Mouse (Mus musculus): ENCODE measurements around the gene Kdm4d. TPM values are rescaled to one million over a fixed set of nuclear protein-coding genes. Genes with fewer than 3 reads are reported as not detected.
A peak's percentile ranks its signal among the peaks of the same experiment; 100 is the strongest.
"Not testable (repeated sequence)": the region's sequence is repeated elsewhere in the genome, so short reads cannot be mapped to it uniquely, and the experiment has no call there.

Kdm4d gene
- total RNA-seq (2021), result not detected
- long read RNA-seq, experiment 1, result 0 reads
- long read RNA-seq, experiment 2, result 0 reads

- DNase-seq, result peak; percentile 97 to 98
Measured at GRCm38 (mm10) chr9:14500023-14500915, at the start of gene Kdm4d, which contains the start of gene Cwc15. Kdm4d (minus strand) TSS chr9:14500482. Cwc15 (plus strand) TSS chr9:14500617.

GRCm38 (mm10) chr9:14548366-14548761, 48.1 kb upstream of the Kdm4d start:
- no peak for DNase-seq

GRCm38 (mm10) chr9:14547584-14548365, 47.5 kb upstream of the Kdm4d start:
- DNase-seq, result peak; percentile 28 to 52

GRCm38 (mm10) chr9:14544034-14544757, 43.9 kb upstream of the Kdm4d start:
- no peak for DNase-seq

- DNase-seq, result no peak
Measured at GRCm38 (mm10) chr9:14534833-14535456, 34.7 kb upstream of the Kdm4d start.

GRCm38 (mm10) chr9:14533659-14534058, 33.4 kb upstream of the Kdm4d start:
- DNase-seq, result no peak

GRCm38 (mm10) chr9:14532283-14532682, 32.0 kb upstream of the Kdm4d start:
- no peak for DNase-seq

- DNase-seq, result no peak
Measured at GRCm38 (mm10) chr9:14530004-14530403, 29.7 kb upstream of the Kdm4d start.

GRCm38 (mm10) chr9:14523408-14524043, 23.2 kb upstream of the Kdm4d start:
- peak; percentile 82 to 89 for DNase-seq

GRCm38 (mm10) chr9:14521695-14522094, 21.4 kb upstream of the Kdm4d start:
- DNase-seq, result no peak

- DNase-seq, result no peak
Measured at GRCm38 (mm10) chr9:14520971-14521670, 20.8 kb upstream of the Kdm4d start.

GRCm38 (mm10) chr9:14518105-14518504, 17.8 kb upstream of the Kdm4d start:
- DNase-seq, result no peak

GRCm38 (mm10) chr9:14517296-14517695, 17.0 kb upstream of the Kdm4d start:
- DNase-seq, result no peak

- peak; percentile 18 to 51 for DNase-seq
Measured at GRCm38 (mm10) chr9:14512633-14513445, 12.6 kb upstream of the Kdm4d start.

- DNase-seq, result no peak
Measured at GRCm38 (mm10) chr9:14500916-14501424, 688 bp upstream of the Kdm4d start.

GRCm38 (mm10) chr9:14498896-14499705, 1.2 kb downstream of the Kdm4d start:
- DNase-seq, result no peak

GRCm38 (mm10) chr9:14463668-14464067, 36.6 kb downstream of the Kdm4d start:
- DNase-seq, result not testable (repeated sequence)

- not testable (repeated sequence) for DNase-seq
Measured at GRCm38 (mm10) chr9:14462536-14462935, 37.7 kb downstream of the Kdm4d start.

GRCm38 (mm10) chr9:14456320-14456719, 44.0 kb downstream of the Kdm4d start:
- no peak for DNase-seq
